Mouse (Mus musculus) CH12.LX (cell line): ENCODE data around the gene A830018L16Rik.

ENCODE experiments used
- CTCF ChIP-seq, 2 experiments: IDR thresholded peaks in 1 of 2; conservative IDR thresholded peaks in 1 of 2; 2 replicates each; pipeline ENCODE4 v1.5.1; 2011 to 2012; ENCODE audit warnings: low read depth in 2 of 2, low read length in 2 of 2, improper control_type of control experiment in 1 of 2, inconsistent platforms in 1 of 2, mild to moderate bottlenecking in 1 of 2, moderate library complexity in 1 of 2
- E2F4 ChIP-seq: IDR thresholded peaks from 2 replicates; pipeline ENCODE4 v1.6.1; 2011; ENCODE audit warnings: low read depth, low read length, improper control_type of control experiment; ENCODE audit not compliant: insufficient replicate concordance
- EP300 ChIP-seq: IDR thresholded peaks from 2 replicates; pipeline ENCODE4 v1.6.1; 2011; ENCODE audit warnings: low read length, improper control_type of control experiment

DNA sequence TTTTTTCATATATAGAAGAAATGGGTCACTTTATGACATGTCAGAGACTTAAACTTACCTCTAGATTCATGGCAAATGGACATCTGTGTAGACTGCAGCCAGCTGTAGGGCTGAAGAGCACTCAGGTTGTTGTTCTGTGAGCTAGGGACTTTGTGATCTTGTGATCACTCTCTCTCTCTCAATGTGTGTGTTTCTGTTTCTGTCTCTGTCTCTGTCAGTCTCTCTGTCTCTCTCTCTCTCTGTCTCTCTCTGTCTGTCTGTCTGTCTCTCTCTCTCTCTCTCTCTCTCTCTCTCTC lies 595.6 kb downstream of the A830018L16Rik start:
- TF ChIP-seq EP300: no peak
- no peak for TF ChIP-seq E2F4
- no peak for TF ChIP-seq CTCF (conservative IDR thresholded peaks at IDR 0.05 in 1 of 2, IDR thresholded peaks at IDR 0.05 in 1 of 2; ENCODE audit: low read depth in 2 of 2, low read length in 2 of 2)
